Mouse (Mus musculus) R1 (cell line): ENCODE measurements around the gene Atg101.

Experiments used
- DNase-seq: peaks from one replicate; pipeline ENCODE4 v3.0.0-alpha.2; 2018; ENCODE audit warnings: low read depth, low spot score

The Atg101 gene

DNA sequence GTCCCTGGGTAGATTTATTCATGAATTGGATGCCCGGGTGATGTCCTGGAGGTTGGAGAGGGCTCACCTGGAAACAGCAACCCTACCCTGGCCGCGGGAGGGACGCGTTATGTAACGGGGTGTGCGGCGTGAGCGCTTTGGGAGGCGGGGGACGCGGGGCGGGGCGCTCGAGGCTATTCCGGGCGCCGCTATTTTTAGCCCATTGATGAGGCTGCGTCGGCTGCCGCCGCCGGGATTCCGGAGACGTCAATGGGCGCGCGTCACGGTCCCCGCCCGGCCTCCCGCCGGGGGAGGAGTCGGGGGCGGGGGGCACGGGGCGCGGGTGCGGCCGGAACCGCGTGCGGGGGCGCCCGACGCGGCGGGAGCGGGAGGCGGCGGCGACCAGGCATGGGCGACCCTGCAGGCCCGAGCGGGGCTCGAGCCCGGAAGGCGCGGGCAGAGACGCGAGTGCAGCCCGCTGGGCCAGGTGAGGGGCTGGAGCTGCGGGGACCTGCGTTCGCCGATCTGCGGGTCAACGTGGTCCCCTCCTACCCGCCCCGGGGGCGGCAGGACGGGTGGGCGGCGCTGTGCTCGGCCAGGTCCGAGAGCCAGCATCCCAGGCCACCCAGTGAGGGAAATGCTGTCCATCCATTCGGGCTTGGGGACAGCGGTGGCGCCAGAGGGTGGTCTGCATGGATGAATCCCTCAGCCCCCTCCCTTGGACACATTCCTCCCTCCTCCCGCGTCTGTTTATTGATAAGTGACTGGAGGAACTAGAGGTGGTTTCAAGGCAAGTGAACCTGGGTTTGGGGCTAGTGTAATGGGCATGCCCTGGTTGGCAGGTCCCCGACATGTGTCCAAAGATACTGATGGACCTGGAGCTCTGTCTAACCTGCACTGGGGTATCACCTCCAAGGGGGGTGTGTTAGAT, 29.9 kb upstream of the Atg101 start, which contains the start of gene Nr4a1:
Gene Nr4a1 (plus strand): TSS at position 384 of the 910 bp plus-strand sequence.
- DNase-seq = peak; percentile 69

DNA sequence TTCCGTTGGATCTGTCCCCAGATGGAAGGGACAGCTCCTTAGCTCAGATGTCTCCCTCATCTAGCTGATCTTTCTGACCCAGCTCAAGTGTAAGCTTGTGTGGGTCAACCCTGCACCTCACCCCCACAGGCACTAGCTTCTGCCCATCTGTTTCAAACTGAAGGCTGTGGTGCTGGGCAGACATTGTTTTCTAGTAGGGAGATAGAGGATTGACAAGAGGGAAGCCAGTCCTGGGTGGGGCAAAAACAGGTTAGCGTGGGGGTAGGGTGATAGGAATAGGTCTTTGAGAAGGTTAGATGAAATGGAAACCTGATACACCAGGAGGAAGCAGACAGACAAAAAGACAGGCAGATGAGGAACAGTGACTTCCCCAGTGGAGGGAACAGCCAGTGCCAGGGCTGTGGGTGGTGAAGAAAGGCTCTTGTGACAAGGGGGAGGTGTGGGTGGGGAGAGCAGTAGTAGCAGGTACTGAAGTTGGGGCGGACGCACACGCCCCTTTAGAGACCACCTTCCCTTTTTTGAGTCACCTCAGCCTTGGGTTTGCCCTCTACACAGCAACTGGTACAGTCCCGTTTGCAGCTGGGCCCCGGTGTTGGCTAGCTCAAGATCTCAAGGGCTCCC, 28.1 kb upstream of the Atg101 start:
- no peak for DNase-seq

DNA sequence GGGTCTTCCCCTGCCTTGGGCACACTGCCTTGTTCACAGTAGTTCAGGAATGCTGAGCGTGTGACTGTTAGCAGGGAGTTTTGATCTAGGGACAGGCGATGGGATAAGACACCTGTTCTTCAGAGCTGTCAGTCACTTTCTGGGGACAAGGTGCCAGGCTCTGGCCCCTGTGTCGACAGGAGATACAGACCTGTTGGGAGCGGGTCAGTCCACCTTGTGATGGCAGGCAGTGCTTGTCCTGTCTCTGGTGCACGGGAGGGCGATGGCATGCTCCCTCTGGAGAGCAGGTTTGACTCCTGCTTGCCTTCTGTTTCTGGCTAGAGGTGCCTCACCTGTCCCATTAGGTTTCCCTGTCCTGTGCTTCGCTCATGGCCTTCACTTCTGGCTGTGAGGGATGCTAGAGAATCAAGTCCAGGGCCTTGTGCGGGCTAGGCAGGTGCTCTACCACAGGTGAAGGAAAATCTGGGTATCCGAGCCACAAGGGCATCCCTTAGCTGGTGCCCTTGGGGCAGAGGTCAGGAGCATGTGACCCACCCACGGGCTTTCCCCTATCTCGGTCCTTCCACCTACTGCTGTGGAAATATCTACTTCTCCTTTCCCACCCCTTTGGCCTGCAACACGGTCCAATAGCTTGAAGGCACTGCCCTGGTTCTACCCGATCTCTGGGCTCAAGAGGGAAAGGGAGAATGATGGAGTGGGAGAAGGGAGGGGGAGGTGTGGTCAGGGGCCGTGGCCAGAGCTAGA, 27.4 kb upstream of the Atg101 start:
- no peak for DNase-seq

- no peak for DNase-seq
These were observed 25.7 kb upstream of the Atg101 start for GRCm38 (mm10) chr15:101258420-101258819.

DNA sequence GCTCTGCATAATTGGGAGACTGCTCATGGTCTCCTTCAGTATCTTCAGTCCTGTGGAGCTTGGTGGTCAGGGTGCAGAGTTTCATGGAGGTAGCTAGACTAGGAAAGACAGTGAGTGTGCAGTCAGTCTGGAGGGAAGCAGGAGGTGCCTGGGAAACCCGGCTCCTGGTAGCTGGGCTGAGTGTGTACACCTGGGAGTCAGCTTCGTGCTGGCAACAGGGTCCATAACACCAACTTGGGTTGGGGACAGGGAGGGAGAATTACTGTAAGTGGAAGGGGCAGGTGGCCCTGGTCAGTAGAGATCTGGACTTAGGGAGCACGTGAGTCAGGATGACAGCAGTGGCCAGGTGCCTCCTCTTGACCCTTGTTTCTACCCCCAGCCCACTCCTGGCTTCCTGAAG, 24.1 kb upstream of the Atg101 start:
- no peak for DNase-seq

DNA sequence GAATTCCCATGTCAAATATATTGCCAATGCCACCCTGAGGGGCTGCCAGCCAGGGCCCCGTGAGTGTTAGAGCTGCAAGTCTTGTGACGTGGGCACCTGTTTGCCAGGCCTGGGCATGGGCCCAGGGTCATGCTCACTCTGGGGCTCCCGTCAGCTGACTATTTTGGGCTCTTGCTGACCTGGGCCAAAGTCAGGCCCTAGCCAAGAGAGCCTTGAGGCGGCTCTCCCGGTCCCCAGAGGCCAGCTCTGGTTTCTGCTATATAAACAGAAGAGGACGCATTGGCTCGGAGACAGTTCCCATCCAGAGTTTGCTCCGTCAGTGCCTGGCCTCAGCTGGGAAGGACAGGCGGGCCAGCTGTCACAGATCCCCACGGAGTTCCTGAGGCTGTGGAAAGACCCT, 23.7 kb upstream of the Atg101 start:
- no peak for DNase-seq

- DNase-seq = no peak
These were observed 23.0 kb upstream of the Atg101 start for GRCm38 (mm10) chr15:101260874-101261622.

GRCm38 (mm10) chr15:101262502-101262901, 21.6 kb upstream of the Atg101 start:
- no peak for DNase-seq

DNA sequence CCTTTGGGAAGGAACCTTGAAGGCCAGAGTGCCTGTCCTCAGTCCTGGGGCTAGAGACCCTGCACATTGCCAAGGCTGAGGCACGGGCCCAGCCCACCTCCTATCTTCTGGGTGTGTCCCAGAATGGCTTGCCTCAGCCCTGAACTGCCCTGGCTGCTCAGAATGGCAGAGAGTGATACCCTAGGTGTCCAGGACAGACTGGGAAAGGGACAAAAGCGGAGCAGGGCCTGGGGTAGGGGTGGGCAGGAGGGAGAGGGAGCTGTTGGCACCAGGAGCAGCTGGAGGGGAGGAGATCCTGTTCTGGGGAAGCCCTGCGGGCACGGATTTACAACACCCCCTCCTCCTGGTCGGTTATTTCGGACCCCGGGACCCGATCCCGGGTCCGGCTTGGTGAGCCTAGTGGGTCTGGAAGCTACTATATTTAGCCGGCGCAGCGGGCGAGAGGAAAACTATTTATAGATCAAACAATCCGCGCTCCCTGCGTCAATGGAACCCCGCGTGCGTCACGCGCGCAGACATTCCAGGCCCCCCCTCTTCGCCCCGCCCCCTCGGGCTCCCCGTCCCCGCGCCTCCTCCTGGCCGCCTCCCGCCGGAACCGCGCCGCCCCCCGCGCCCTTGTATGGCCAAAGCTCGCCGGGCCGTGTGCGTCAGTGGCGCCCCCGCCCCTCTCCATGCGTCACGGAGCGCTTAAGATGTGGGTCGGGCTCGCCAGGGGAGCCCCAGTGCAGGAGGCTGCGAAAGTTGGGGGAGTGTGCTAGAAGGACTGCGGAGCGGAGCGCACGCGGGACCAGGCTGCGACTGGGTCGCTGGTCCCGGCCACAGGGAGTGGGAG, 17.7 kb upstream of the Atg101 start:
- peak; percentile 94 for DNase-seq

GRCm38 (mm10) chr15:101267053-101268032, 16.7 kb upstream of the Atg101 start:
- DNase-seq = peak; percentile 99

DNA sequence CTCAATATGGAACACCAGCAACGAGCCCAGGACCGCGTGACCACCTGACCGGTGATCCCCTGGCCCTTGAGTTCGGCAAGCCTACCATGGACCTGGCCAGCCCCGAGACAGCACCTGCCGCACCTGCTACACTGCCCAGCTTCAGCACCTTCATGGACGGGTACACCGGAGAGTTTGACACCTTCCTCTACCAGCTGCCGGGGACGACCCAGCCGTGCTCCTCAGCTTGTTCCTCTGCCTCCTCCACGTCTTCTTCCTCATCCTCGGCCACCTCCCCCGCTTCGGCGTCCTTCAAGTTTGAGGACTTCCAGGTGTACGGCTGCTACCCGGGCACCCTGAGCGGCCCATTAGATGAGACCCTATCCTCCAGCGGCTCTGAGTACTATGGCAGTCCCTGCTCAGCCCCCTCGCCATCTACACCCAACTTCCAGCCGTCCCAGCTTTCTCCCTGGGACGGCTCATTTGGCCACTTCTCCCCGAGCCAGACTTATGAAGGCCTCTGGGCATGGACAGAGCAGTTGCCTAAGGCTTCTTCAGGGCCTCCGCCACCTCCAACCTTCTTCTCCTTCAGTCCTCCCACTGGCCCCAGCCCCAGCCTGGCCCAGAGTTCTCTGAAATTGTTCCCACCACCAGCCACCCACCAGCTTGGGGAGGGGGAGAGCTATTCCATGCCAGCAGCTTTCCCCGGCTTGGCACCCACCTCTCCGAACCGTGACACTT, 13.8 kb upstream of the Atg101 start:
- DNase-seq = no peak

DNA sequence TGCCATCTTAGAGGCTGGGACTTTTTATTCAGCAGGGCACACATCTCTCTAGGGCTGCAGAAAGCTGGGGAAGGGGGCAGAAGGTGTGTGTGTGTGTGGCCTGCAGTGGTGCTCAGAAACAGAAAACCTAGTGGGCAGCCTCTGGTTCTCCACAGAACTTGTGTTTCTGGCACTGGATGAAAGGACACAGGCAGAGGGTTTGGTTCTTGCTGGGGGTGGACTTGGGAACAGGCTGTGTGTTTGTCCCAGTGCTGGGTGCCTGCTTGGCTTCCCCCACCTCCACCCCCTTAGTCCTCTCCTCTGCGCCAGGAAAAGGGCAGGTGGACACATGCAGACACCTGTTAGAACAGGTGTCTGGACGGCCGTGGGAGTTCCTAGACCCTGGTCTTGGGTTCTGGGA, 13.0 kb upstream of the Atg101 start:
- DNase-seq = no peak

- no peak for DNase-seq
These were observed 12.6 kb upstream of the Atg101 start for GRCm38 (mm10) chr15:101271513-101271912.

DNA sequence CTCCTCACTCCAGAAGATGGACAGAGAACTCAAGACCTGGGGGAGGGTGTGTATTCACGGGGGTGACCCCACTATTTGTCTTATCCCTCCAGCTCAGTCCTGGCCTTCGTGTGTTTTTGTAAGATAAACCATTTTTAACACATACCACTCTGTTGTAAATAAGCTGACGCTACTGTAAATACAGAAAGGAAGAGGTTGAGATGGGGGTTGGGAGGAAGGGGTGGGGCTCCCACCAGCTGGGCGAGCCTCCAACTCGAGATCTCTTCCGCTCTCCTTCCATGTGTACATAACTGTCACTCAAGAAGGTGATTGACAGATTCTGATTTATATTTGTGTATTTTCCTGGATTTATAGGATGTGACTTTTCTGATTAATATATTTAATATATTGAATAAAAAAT, 9.7 kb upstream of the Atg101 start:
- DNase-seq = peak; percentile 66

GRCm38 (mm10) chr15:101277351-101277899, 6.6 kb upstream of the Atg101 start:
- DNase-seq = peak; percentile 95

- DNase-seq = peak; percentile 76
These were observed 5.5 kb upstream of the Atg101 start for GRCm38 (mm10) chr15:101278589-101278988.

DNA sequence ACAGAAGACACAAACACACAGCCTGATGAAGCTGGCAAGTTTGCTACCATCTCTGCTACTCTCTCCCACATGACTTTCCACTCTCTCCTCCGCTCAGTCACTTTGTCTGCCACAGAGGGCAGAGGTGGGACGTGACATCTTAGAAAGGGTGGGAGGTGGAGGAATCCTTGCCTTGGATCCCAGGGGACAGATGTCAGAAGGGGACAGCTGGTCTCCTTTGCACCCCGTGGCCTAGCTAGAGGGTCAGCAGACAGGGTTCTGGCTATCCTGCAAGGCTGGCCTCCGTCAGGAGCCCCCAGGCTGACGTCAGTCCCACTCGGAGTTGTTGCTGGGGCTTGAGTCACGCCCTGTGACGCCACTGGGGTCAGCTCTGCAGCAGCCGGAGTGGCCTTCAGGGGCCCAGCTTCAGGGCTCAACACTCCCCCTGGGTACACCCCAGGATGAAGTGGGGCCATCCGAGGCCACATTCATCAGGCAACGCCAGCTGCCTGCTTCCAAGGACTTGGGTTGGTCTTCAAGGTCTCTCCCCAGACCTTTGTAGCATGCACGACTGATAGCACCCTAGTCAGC, 4.6 kb upstream of the Atg101 start:
- no peak for DNase-seq

GRCm38 (mm10) chr15:101282471-101282870, 1.6 kb upstream of the Atg101 start:
- no peak for DNase-seq
